Mouse (Mus musculus): ENCODE data around the gene Gm44805. TPM values are rescaled to one million over a fixed set of nuclear protein-coding genes. Genes with fewer than 3 reads are reported as not detected.

Gene Gm44805
- polyA plus RNA-seq, 1 experiment from 2014 or later = not detected

GRCm38 (mm10) chr7:19701069-19701761 is 20.0 kb upstream of the Gm44805 start:
- H3K4me2 ChIP-seq (replicated peaks; ENCODE audit: low read depth, low read length) = no peak overlapping the region; the same call in 1 of the 2 replicates
- H3K9me3 ChIP-seq (ENCODE audit: low read length) = no peaks in the 10 kb centered on the region
- H3K9ac ChIP-seq (replicated peaks; ENCODE audit: low read depth) = no peak overlapping the region
- DNase-seq (ENCODE audit: low spot score) (peak; percentile 94), ATAC-seq (peak; percentile 84)
- WGBS = 30% methylated on average over 22 of the region's 22 CpGs
- no peaks in the 10 kb centered on the region for H3K27me3 ChIP-seq (replicated peaks; ENCODE audit: insufficient read depth, low read length)
- H3K27ac ChIP-seq (ENCODE audit: low read length) = 0 out of 2 replicates have a peak overlapping the region, but pooled peaks have one; percentile 40
- no peak overlapping the region for H3K4me3 ChIP-seq (ENCODE audit: low read depth, low read length)
- TF ChIP-seq CTCF (IDR thresholded peaks at IDR 0.05) (peak; percentile 85), EP300 (IDR thresholded peaks at IDR 0.05) (peak; percentile 19; the same call in 1 of the 2 replicates)
- H3K4me1 ChIP-seq (ENCODE audit: insufficient read depth, low read depth, low read length) = peaks cover 13% of the 10 kb centered on the region; the same call in 1 of the 2 replicates
- H3K36me3 ChIP-seq (ENCODE audit: insufficient read depth, low read length) = no peaks in the 10 kb centered on the region

GRCm38 (mm10) chr7:19700299-19701068 is 19.3 kb upstream of the Gm44805 start:
- Histone ChIP-seq H3K27me3 (replicated peaks; ENCODE audit: insufficient read depth, low read length) (no peaks in the 10 kb centered on the region), H3K4me3 (ENCODE audit: low read depth, low read length) (no peak overlapping the region), H3K9me3 (ENCODE audit: low read length) (no peaks in the 10 kb centered on the region), H3K36me3 (ENCODE audit: insufficient read depth, low read length) (no peaks in the 10 kb centered on the region), H3K27ac (ENCODE audit: low read length) (0 out of 2 replicates have a peak overlapping the region, but pooled peaks have one; percentile 40), H3K9ac (replicated peaks; ENCODE audit: low read depth) (no peak overlapping the region), H3K4me2 (replicated peaks; ENCODE audit: low read depth, low read length) (no peak overlapping the region; the same call in 1 of the 2 replicates), H3K4me1 (ENCODE audit: insufficient read depth, low read depth, low read length) (peaks cover 13% of the 10 kb centered on the region; the same call in 1 of the 2 replicates)
- WGBS = 51% methylated on average over 12 of the region's 12 CpGs
- DNase-seq (ENCODE audit: low spot score) (peak; percentile 17), ATAC-seq (no peak)
- TF ChIP-seq EP300 (IDR thresholded peaks at IDR 0.05) = no peak

- Histone ChIP-seq H3K9ac (replicated peaks; ENCODE audit: low read depth) (no peak overlapping the region), H3K4me1 (ENCODE audit: insufficient read depth, low read depth, low read length) (peaks cover 18% of the 10 kb centered on the region; the same call in 1 of the 2 replicates), H3K27ac (ENCODE audit: low read length) (no peak overlapping the region), H3K36me3 (ENCODE audit: insufficient read depth, low read length) (no peaks in the 10 kb centered on the region), H3K4me3 (ENCODE audit: low read depth, low read length) (no peak overlapping the region), H3K4me2 (replicated peaks; ENCODE audit: low read depth, low read length) (no peak overlapping the region), H3K9me3 (ENCODE audit: low read length) (no peaks in the 10 kb centered on the region), H3K27me3 (replicated peaks; ENCODE audit: insufficient read depth, low read length) (no peaks in the 10 kb centered on the region)
- no peak for DNase-seq (ENCODE audit: low spot score)
- no peak for ATAC-seq
- no peak for TF ChIP-seq CTCF (IDR thresholded peaks at IDR 0.05)
- TF ChIP-seq EP300 (IDR thresholded peaks at IDR 0.05) = no peak
- WGBS = 77% methylated on average over 4 of the region's 4 CpGs
Measured at GRCm38 (mm10) chr7:19699827-19700148, 18.6 kb upstream of the Gm44805 start.

- Histone ChIP-seq H3K27me3 (replicated peaks; ENCODE audit: insufficient read depth, low read length) (no peaks in the 10 kb centered on the region), H3K9me3 (ENCODE audit: low read length) (no peaks in the 10 kb centered on the region), H3K4me3 (ENCODE audit: low read depth, low read length) (peak within 1 kb of the TSS; percentile 40), H3K27ac (ENCODE audit: low read length) (peak within 1 kb of the TSS; percentile 49), H3K36me3 (ENCODE audit: insufficient read depth, low read length) (no peaks in the 10 kb centered on the region), H3K4me1 (ENCODE audit: insufficient read depth, low read depth, low read length) (peaks cover 20% of the 10 kb centered on the region; the same call in 1 of the 2 replicates), H3K9ac (replicated peaks; ENCODE audit: low read depth) (peak within 1 kb of the TSS; percentile 39; the same call in 1 of the 2 replicates), H3K4me2 (replicated peaks; ENCODE audit: low read depth, low read length) (peak within 1 kb of the TSS; percentile 50)
- WGBS = 4% methylated on average over 19 of the region's 20 CpGs
- TF ChIP-seq CTCF (IDR thresholded peaks at IDR 0.05) (no peak), EP300 (IDR thresholded peaks at IDR 0.05) (no peak)
- DNase-seq (ENCODE audit: low spot score) = peak; percentile 72
- peak; percentile 51 for ATAC-seq
Measured at GRCm38 (mm10) chr7:19698907-19699826, 17.9 kb upstream of the Gm44805 start, which contains the start of gene Apoe. Gene Apoe (minus strand): TSS chr7:19699188.

GRCm38 (mm10) chr7:19697949-19698906 is 17.0 kb upstream of the Gm44805 start:
- Histone ChIP-seq H3K9me3 (ENCODE audit: low read length) (no peaks in the 10 kb centered on the region), H3K4me1 (ENCODE audit: insufficient read depth, low read depth, low read length) (peaks cover 20% of the 10 kb centered on the region; the same call in 1 of the 2 replicates)
- no peak for ATAC-seq

More at GRCm38 (mm10) chr7:19697949-19698906, 17.0 kb upstream of the Gm44805 start:
- no peak for TF ChIP-seq EP300 (IDR thresholded peaks at IDR 0.05)
- peak; percentile 54 for TF ChIP-seq CTCF (IDR thresholded peaks at IDR 0.05)
- peak overlapping the region; percentile 50 for H3K4me2 ChIP-seq (replicated peaks; ENCODE audit: low read depth, low read length)
- H3K36me3 ChIP-seq (ENCODE audit: insufficient read depth, low read length) = no peaks in the 10 kb centered on the region
- peak overlapping the region; percentile 39; the same call in 1 of the 2 replicates for H3K9ac ChIP-seq (replicated peaks; ENCODE audit: low read depth)
- peak overlapping the region; percentile 40 for H3K4me3 ChIP-seq (ENCODE audit: low read depth, low read length)
- peak; percentile 69 for DNase-seq (ENCODE audit: low spot score)
- H3K27ac ChIP-seq (ENCODE audit: low read length) = peak overlapping the region; percentile 49; the same call in 1 of the 2 replicates
- 2% methylated on average over 28 of the region's 28 CpGs for WGBS
- H3K27me3 ChIP-seq (replicated peaks; ENCODE audit: insufficient read depth, low read length) = no peaks in the 10 kb centered on the region
